Mouse (Mus musculus): ENCODE data around the gene Crtam.

GRCm38 (mm10) chr9:40994075-40994474 is 10.4 kb downstream of the Crtam start:
- TF ChIP-seq CHD2 (IDR thresholded peaks at IDR 0.05; ENCODE audit: low read length) = no peak
- no peak for TF ChIP-seq HCFC1 (IDR thresholded peaks at IDR 0.05; ENCODE audit: low read depth, low read length)
- no peak for TF ChIP-seq CTCF (IDR thresholded peaks at IDR 0.05 in 2 of 3, conservative IDR thresholded peaks at IDR 0.05 in 1 of 3; ENCODE audit: control insufficient read depth in 1 of 3, insufficient read depth in 1 of 3, low read depth in 2 of 3, low read length in 3 of 3, poor library complexity in 1 of 3, severe bottlenecking in 1 of 3)
- no peak for TF ChIP-seq E2F4 (IDR thresholded peaks at IDR 0.05; ENCODE audit: borderline replicate concordance, low read depth, low read length)
- no peak for TF ChIP-seq KAT2A (conservative IDR thresholded peaks at IDR 0.05; ENCODE audit: low read depth, low read length)
- no peak for TF ChIP-seq MXI1 (IDR thresholded peaks at IDR 0.05; ENCODE audit: low read depth, low read length)
- no peak for TF ChIP-seq MAZ (IDR thresholded peaks at IDR 0.05; ENCODE audit: low read depth, low read length)
- TF ChIP-seq SIN3A (IDR thresholded peaks at IDR 0.05; ENCODE audit: low read length) = no peak
